Mouse (Mus musculus): Measurements from ENCODE around the gene Myom3.

DNA sequence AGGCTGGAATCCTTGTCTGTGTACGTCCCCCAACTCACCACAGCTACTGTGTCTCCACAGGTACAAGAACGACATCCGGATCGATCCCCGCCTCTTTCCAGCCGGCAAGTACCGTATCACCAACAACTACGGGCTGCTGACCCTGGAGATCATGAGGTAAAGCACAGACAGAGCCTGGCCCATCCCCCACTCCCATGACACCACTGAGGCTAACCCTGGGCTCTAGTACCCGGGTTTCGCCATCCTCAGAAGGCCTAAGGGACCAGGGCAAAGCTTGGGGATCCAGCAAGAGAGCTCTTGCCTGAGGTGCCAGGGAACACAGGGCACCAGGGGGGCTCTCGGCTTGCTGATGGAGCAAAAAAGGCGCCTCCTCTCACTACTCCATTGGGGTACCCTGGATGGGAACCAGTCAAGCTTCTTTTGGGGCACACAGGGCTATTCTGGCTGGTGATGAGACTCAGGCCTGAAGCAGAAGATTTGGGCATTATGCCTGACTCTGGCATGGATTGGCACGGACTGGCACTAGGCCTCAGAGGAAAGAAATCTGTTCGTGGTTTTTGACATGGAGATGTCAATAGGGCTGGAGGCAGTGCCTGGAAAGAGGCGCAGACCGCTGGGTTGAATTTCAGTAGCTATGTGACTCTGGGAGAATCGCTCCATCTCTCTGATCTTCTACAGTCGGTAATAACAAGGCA, 11.2 kb downstream of the Myom3 start:
- TF ChIP-seq CTCF (IDR thresholded peaks at IDR 0.05; ENCODE audit: borderline replicate concordance, insufficient read depth, low read depth, low read length) = no peak
- no peak for TF ChIP-seq POLR2A (IDR thresholded peaks at IDR 0.05; ENCODE audit: borderline replicate concordance, insufficient read depth, low read length)
